Mouse (Mus musculus) heart, embryonic 15.5 days (tissue): ENCODE measurements around the gene E030030I06Rik. TPM values are rescaled to one million over a fixed set of nuclear protein-coding genes. Genes with fewer than 3 reads are reported as not detected.
"Not testable (repeated sequence)": the region's sequence is repeated elsewhere in the genome, so short reads cannot be mapped to it uniquely, and the experiment has no call there.

Experiments
- ATAC-seq: fragments of 200-750 bp; cut with Nextera tagmentation; replicated peaks from 2 replicates; pipeline ENCODE4 v1.8.0; 2017; ENCODE audit warnings: low read depth, moderate TSS enrichment; ENCODE audit not compliant: insufficient number of reproducible peaks, insufficient read depth, low FRiP score
- H3K27ac ChIP-seq: fragments of 300-500 bp; sonication (generic); 2 replicates; pipeline ENCODE4 v1.5.1; 2015; ENCODE audit warnings: mild to moderate bottlenecking, inconsistent platforms
- H3K27me3 ChIP-seq: fragments of 300-500 bp; sonication (generic); 2 replicates; pipeline ENCODE4 v1.6.1; 2015; ENCODE audit warnings: inconsistent platforms
- H3K36me3 ChIP-seq: fragments of 300-500 bp; sonication (generic); 2 replicates; pipeline ENCODE4 v1.6.1; 2015; ENCODE audit warnings: mild to moderate bottlenecking, inconsistent platforms
- H3K4me1 ChIP-seq: fragments of 300-500 bp; sonication (generic); replicated peaks from 2 replicates; pipeline ENCODE4 v1.6.1; 2015; ENCODE audit warnings: inconsistent platforms
- H3K4me2 ChIP-seq: fragments of 300-500 bp; sonication (generic); 2 replicates; pipeline ENCODE4 v1.6.1; 2015; ENCODE audit warnings: inconsistent platforms, mild to moderate bottlenecking, moderate library complexity
- H3K4me3 ChIP-seq: fragments of 300-500 bp; sonication (generic); 2 replicates; pipeline ENCODE4 v1.5.1; 2015; ENCODE audit warnings: mild to moderate bottlenecking, inconsistent platforms
- H3K9ac ChIP-seq: fragments of 300-500 bp; sonication (generic); 2 replicates; pipeline ENCODE4 v1.6.1; 2015; ENCODE audit warnings: mild to moderate bottlenecking, inconsistent platforms
- H3K9me3 ChIP-seq: fragments of 300-500 bp; sonication (generic); replicated peaks from 2 replicates; pipeline ENCODE4 v1.6.1; 2016; ENCODE audit warnings: inconsistent platforms
- WGBS: fragments of 180-500 bp; shearing (Covaris S2); methylation state at CpG from one replicate; pipeline ENCODE4 v1.1.7; 2015; ENCODE audit warnings: mixed read lengths; 5-methylcytosine and 5-hydroxymethylcytosine counted together
- polyA plus RNA-seq: library from polyadenylated mRNA; unstranded; fragments of >200 nt; fragmentation: Nextera tagmentation; extraction: Ambion mirVana; gene quantifications from 2 replicates; pipeline ENCODE4 v1.2.1, GENCODE M21; 2015

Gene E030030I06Rik
- polyA plus RNA-seq, 1 experiment from 2014 or later, result 10.1 TPM

DNA sequence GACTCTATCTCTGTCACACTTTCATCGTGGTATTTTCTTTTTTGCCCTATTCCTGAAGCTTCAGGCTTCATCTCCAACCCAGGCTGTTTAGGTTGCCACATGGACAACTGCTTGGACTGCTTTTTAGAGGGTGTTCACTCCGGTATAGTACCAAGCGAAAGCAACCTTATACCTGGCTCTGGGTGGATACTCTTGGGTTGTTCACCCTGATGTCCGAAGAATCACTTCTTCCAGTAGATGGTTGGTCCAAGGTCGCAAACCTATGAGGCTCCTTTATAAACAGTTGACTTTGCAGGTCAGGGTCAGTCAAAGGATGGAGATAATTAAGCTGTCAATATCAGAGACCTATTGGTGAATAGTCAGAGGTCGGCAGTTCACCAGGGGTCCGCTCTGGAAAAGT lies 81.1 kb downstream of the E030030I06Rik start, which contains the start of gene 4930444G20Rik:
TSS of gene 4930444G20Rik (minus strand) at position 101 of the 400 bp plus-strand sequence.
- not testable (repeated sequence) for H3K4me3 ChIP-seq, ATAC-seq, H3K4me1 ChIP-seq, H3K9me3 ChIP-seq, H3K27ac ChIP-seq, H3K27me3 ChIP-seq, H3K4me2 ChIP-seq, H3K36me3 ChIP-seq, H3K9ac ChIP-seq
- WGBS, result 85% methylated on average over 7 of the region's 7 CpGs

Other genes with a start within 250 kb of the E030030I06Rik start
- not detected in 2 replicates for gene 4930444G20Rik, start 81.2 kb downstream of the E030030I06Rik start, polyA plus RNA-seq
- gene Raet1e, start 9.3 kb upstream of the E030030I06Rik start, polyA plus RNA-seq, result 2.7 and 3.1 TPM in 2 replicates
- 0.34 and 0.56 TPM in 2 replicates for gene H60b, start 9.3 kb upstream of the E030030I06Rik start, polyA plus RNA-seq
- 5.3 and 5.6 TPM in 2 replicates for gene Raet1d, start 211.3 kb upstream of the E030030I06Rik start, polyA plus RNA-seq